Comparison of ENCODE assay signal across 9 mouse cellular contexts in genomic region chr1:38847975-38848374, GRCm38 (mm10). TPM values are rescaled to one million over a fixed set of nuclear protein-coding genes. Genes with fewer than 3 reads are reported as not detected.
DNase-seq lines count a peak whose midpoint lies in the region; ATAC-seq lines count a peak whose summit lies in the region.
"Had no signal": no experiment of that assay in that cellular context is flagged by ENCODE, and none has a peak within 500 bp of the region (broad histone marks: within the 10 kb centered on the region; RNA-seq: fewer than 3 reads in every experiment).

No protein-coding gene starts in this region.

- ATAC-seq in cerebellum, adult (ENCODE audit: insufficient number of reproducible peaks, low FRiP score, low TSS enrichment): peak; percentile 80
- ATAC-seq in embryonic facial prominence, embryonic 14.5 days (ENCODE audit: low read depth): peak; percentile 76; the same call in 1 of the 2 replicates
- ATAC-seq in neural tube, embryonic 13.5 days (ENCODE audit: low read depth): peak; percentile 92
- no peak for ATAC-seq in erythroid progenitor cell, adult 5-6 weeks (replicated peaks; ENCODE audit: low FRiP score, poor library complexity, severe bottlenecking)

- H3K4me3 ChIP-seq in embryonic facial prominence, embryonic 14.5 days (ENCODE audit: low read depth, low read length): no peak overlapping the region
- H3K4me3 ChIP-seq in neural tube, embryonic 13.5 days: peak overlapping the region; percentile 28
- H3K4me3 ChIP-seq: myocyte had no signal

- no peaks in the 10 kb centered on the region for H3K4me1 ChIP-seq in embryonic facial prominence, embryonic 14.5 days (ENCODE audit: control insufficient read depth, insufficient read depth, low read length)
- H3K4me1 ChIP-seq in neural tube, embryonic 13.5 days (replicated peaks): peaks cover 31% of the 10 kb centered on the region

- peaks cover 5% of the 10 kb centered on the region for H3K27me3 ChIP-seq in embryonic facial prominence, embryonic 14.5 days (replicated peaks; ENCODE audit: control insufficient read depth, insufficient read depth, low read length)
- peaks cover 47% of the 10 kb centered on the region for H3K27me3 ChIP-seq in neural tube, embryonic 13.5 days

- H3K27ac ChIP-seq in embryonic facial prominence, embryonic 14.5 days (replicated peaks; ENCODE audit: low read depth, low read length): no peak overlapping the region
- H3K27ac ChIP-seq in neural tube, embryonic 13.5 days (replicated peaks): peak overlapping the region; percentile 82

- H3K9me3 ChIP-seq in embryonic facial prominence, embryonic 14.5 days (ENCODE audit: control insufficient read depth, low read length): no peaks in the 10 kb centered on the region
- H3K9me3 ChIP-seq in neural tube, embryonic 13.5 days: no peaks in the 10 kb centered on the region

- H3K4me2 ChIP-seq in embryonic facial prominence, embryonic 14.5 days (ENCODE audit: low read depth, low read length): no peak overlapping the region
- H3K4me2 ChIP-seq in neural tube, embryonic 13.5 days: peak overlapping the region; percentile 51

- H3K36me3 ChIP-seq in embryonic facial prominence, embryonic 14.5 days (ENCODE audit: control insufficient read depth, insufficient read depth, low read length): no peaks in the 10 kb centered on the region
- H3K36me3 ChIP-seq in neural tube, embryonic 13.5 days: no peaks in the 10 kb centered on the region

- 58% methylated on average over 11 of the region's 11 CpGs for WGBS in embryonic facial prominence, embryonic 14.5 days
- 11% methylated on average over 11 of the region's 11 CpGs for WGBS in neural tube, embryonic 13.5 days

- peak; percentile 74 for DNase-seq in embryonic facial prominence, embryonic 14.5 days (ENCODE audit: low spot score)
- peak; percentile 64 for DNase-seq in layer of hippocampus, adult 9-11 months
- DNase-seq in adrenal gland, postnatal 10 days: no peak
- no peak for DNase-seq in MN1 (ENCODE audit: low spot score)
- DNase-seq in urinary bladder, postnatal 10 days (ENCODE audit: low spot score): no peak

- no peak overlapping the region for H3K9ac ChIP-seq in embryonic facial prominence, embryonic 14.5 days (ENCODE audit: low read depth, low read length)
- peak overlapping the region; percentile 22 for H3K9ac ChIP-seq in neural tube, embryonic 13.5 days

RNA-seq across cellular contexts. Expression of gene Lonrf2, which starts 11.5 kb away (rescaled TPM):
- 3.0 and 3.1 TPM in 2 replicates for polyA plus RNA-seq in embryonic facial prominence, embryonic 14.5 days (2014; fragmentation: Nextera tagmentation; extraction: Ambion mirVana)
- 13.8 and 14.5 TPM in 2 replicates for polyA plus RNA-seq in neural tube, embryonic 13.5 days (2015; fragmentation: Nextera tagmentation; extraction: Ambion mirVana)
- total RNA-seq in adrenal gland, postnatal 10 days (2021): 1 to 10 TPM; 4.3 to 6.7 TPM
- total RNA-seq in erythroid progenitor cell, adult 5-6 weeks (2015; ENCODE audit: low replicate concordance): 1.1 TPM in 1 of 2 replicates, not detected in the other
- total RNA-seq in erythroid progenitor cell, adult 5-6 weeks (2017; ENCODE audit: low replicate concordance): under 0.01 and 0.26 TPM in 2 replicates
- polyA plus RNA-seq: myocyte had no signal

RNA-seq across cellular contexts. Expression of gene Chst10, which starts 50.0 kb away (rescaled TPM):
- polyA plus RNA-seq in embryonic facial prominence, embryonic 14.5 days (2014; fragmentation: Nextera tagmentation; extraction: Ambion mirVana): 8.1 and 8.4 TPM in 2 replicates
- 39.5 and 40.3 TPM in 2 replicates for polyA plus RNA-seq in neural tube, embryonic 13.5 days (2015; fragmentation: Nextera tagmentation; extraction: Ambion mirVana)
- total RNA-seq in adrenal gland, postnatal 10 days (2021): 1 to 10 TPM; 1.5 to 2.5 TPM
- total RNA-seq in erythroid progenitor cell, adult 5-6 weeks (2015; ENCODE audit: low replicate concordance): 24.1 and 38.1 TPM in 2 replicates
- total RNA-seq in erythroid progenitor cell, adult 5-6 weeks (2017; ENCODE audit: low replicate concordance): 27.5 and 37.8 TPM in 2 replicates
- polyA plus RNA-seq: myocyte had no signal

Comparison
In these comparisons a context has a peak if more than half of its experiments do, and no peak if none do; other contexts are left out.
1. DNase-seq: peak in embryonic facial prominence, embryonic 14.5 days (single experiment) and layer of hippocampus, adult 9-11 months (single experiment); none in adrenal gland, postnatal 10 days (single experiment), MN1 (single experiment) and urinary bladder, postnatal 10 days (single experiment).
2. RNA of gene Chst10, which starts 50.0 kb away (total RNA-seq): 24.1 to 38.1 TPM in erythroid progenitor cell, adult 5-6 weeks; 1.5 to 2.5 TPM in adrenal gland, postnatal 10 days; every median in the first group is over 4 times any median in the second.